Mouse (Mus musculus) neural tube, postnatal 0 days (tissue): ENCODE data around the gene Vmn1r40. TPM values are rescaled to one million over a fixed set of nuclear protein-coding genes. Genes with fewer than 3 reads are reported as not detected.

ENCODE experiments used
- polyA plus RNA-seq: library from polyadenylated mRNA; unstranded; fragments of >200 nt; fragmentation: Nextera tagmentation; extraction: Ambion mirVana; gene quantifications from 2 replicates; pipeline ENCODE4 v1.2.1, GENCODE M21; 2015

The Vmn1r40 gene
- polyA plus RNA-seq = not detected in 2 replicates

GRCm38 (mm10) chr6:89707240-89707639 lies at the start of gene Vmn1r40:
Gene Vmn1r40, plus strand, starts transcription at chr6:89707540.

GRCm38 (mm10) chr6:89740466-89740865 lies 33.1 kb downstream of the Vmn1r40 start, which contains the start of gene Vmn1r41:
Gene Vmn1r41, plus strand, starts transcription at chr6:89740766.

Other genes starting within 250 kb of the Vmn1r40 start
- 164 and 192 TPM in 2 replicates for gene Chchd6, start 111.9 kb upstream of the Vmn1r40 start, polyA plus RNA-seq
- 15.1 and 16.0 TPM in 2 replicates for gene Txnrd3, start 63.6 kb upstream of the Vmn1r40 start, polyA plus RNA-seq
- gene Vmn1r41, start 33.2 kb downstream of the Vmn1r40 start, polyA plus RNA-seq = not detected in 2 replicates
- not detected in 2 replicates for gene Vmn1r42, start 168.9 kb downstream of the Vmn1r40 start, polyA plus RNA-seq
- not detected in 2 replicates for gene Vmn1r43, start 168.9 kb downstream of the Vmn1r40 start, polyA plus RNA-seq
- not detected in 2 replicates for gene Vmn1r44, start 176.1 kb downstream of the Vmn1r40 start, polyA plus RNA-seq
- not detected in 2 replicates for gene Vmn1r45, start 233.1 kb downstream of the Vmn1r40 start, polyA plus RNA-seq